ENCODE assay signal across 21 mouse cellular contexts in genomic region chr1:66135324-66135723, GRCm38 (mm10). TPM values are rescaled to one million over a fixed set of nuclear protein-coding genes. Genes with fewer than 3 reads are reported as not detected.
DNase-seq lines count a peak whose midpoint lies in the region; ATAC-seq and TF ChIP-seq lines count a peak whose summit lies in the region.
"Had no signal": no experiment of that assay in that cellular context is flagged by ENCODE, and none has a peak within 500 bp of the region (broad histone marks: within the 10 kb centered on the region; RNA-seq: fewer than 3 reads in every experiment).

No protein-coding gene starts in this region.

- H3K27ac ChIP-seq in CH12.LX (ENCODE audit: insufficient read depth, low read depth) (no peak overlapping the region), ES-E14 (ENCODE audit: insufficient read depth, low read depth, low read length, poor library complexity, severe bottlenecking) (no peak overlapping the region)
- no peak overlapping the region for H3K27ac ChIP-seq in intestine, postnatal 0 days (ENCODE audit: low read depth, low read length)

- TF ChIP-seq RAD21 in CH12.LX (IDR thresholded peaks at IDR 0.05; ENCODE audit: low read depth, low read length) = no peak

- no peak for TF ChIP-seq POLR2A in CH12.LX (IDR thresholded peaks at IDR 0.05; ENCODE audit: low read depth, low read length)

- H3K79me2 ChIP-seq in CH12.LX (replicated peaks; ENCODE audit: control insufficient read depth, extremely low read depth, insufficient read depth, poor library complexity, severe bottlenecking) = no peaks in the 10 kb centered on the region

- in situ Hi-C loops in CH12.LX (cut with MboI; ENCODE audit: low pct_ligation_motif_present, low pct_unique_long_range_greater_than_20kb, low sequenced_read_pairs) = no loop called here
- in situ Hi-C loops in ES-E14 (cut with MboI; ENCODE audit: low sequenced_read_pairs in 2 of 2, unreplicated experiment in 2 of 2) = no loop called here

- no peaks in the 10 kb centered on the region for H3K27me3 ChIP-seq in CH12.LX (replicated peaks)
- H3K27me3 ChIP-seq in intestine, postnatal 0 days (replicated peaks; ENCODE audit: control insufficient read depth, insufficient read depth, low read length) = no peaks in the 10 kb centered on the region
- H3K27me3 ChIP-seq: Patski had no signal

- H3K4me2 ChIP-seq in CH12.LX (ENCODE audit: insufficient read depth, low read depth, poor library complexity, severe bottlenecking) = no peak overlapping the region
- H3K4me2 ChIP-seq in intestine, postnatal 0 days (replicated peaks; ENCODE audit: low read depth) = no peak overlapping the region

- H3K36me3 ChIP-seq in CH12.LX (replicated peaks in 1 of 2; ENCODE audit: control insufficient read depth in 1 of 2, insufficient read depth in 1 of 2, low read length in 1 of 2) (no peaks in the 10 kb centered on the region), ES-E14 (ENCODE audit: control insufficient read depth, insufficient read depth, low read length, poor library complexity, severe bottlenecking) (no peaks in the 10 kb centered on the region)
- no peaks in the 10 kb centered on the region for H3K36me3 ChIP-seq in intestine, postnatal 0 days (ENCODE audit: control insufficient read depth, insufficient read depth)
- H3K36me3 ChIP-seq: G1E had no signal

- no peak overlapping the region for H3K9ac ChIP-seq in CH12.LX (ENCODE audit: insufficient read depth, low read depth)
- H3K9ac ChIP-seq in ES-E14 (ENCODE audit: insufficient read depth, low read depth, low read length, poor library complexity, severe bottlenecking) = no peak overlapping the region
- no peak overlapping the region for H3K9ac ChIP-seq in intestine, postnatal 0 days (ENCODE audit: low read depth, low read length)

- no peaks in the 10 kb centered on the region for H3K4me1 ChIP-seq in CH12.LX (ENCODE audit: control insufficient read depth in 1 of 2, insufficient read depth in 2 of 2)
- H3K4me1 ChIP-seq in ES-E14 (ENCODE audit: control insufficient read depth in 2 of 2, insufficient read depth in 2 of 2, low read length in 2 of 2, poor library complexity in 1 of 2) = no peaks in the 10 kb centered on the region
- H3K4me1 ChIP-seq in intestine, postnatal 0 days (replicated peaks; ENCODE audit: control insufficient read depth, insufficient read depth, low read length) = no peaks in the 10 kb centered on the region

- ATAC-seq in intestine, postnatal 0 days = no peak
- ATAC-seq: activated CD4-positive, CD25-positive, alpha-beta regulatory T cell, adult 4 months; CD4-positive, CD25-positive, alpha-beta regulatory T cell, adult 4 months; Patski had no signal

- dilution Hi-C loops in CH12.LX (cut with MboI; ENCODE audit: extremely low pct_ligation_motif_present, extremely low pct_unique_long_range_greater_than_20kb, low sequenced_read_pairs) = no loop called here

- TF ChIP-seq EP300 in CH12.LX (IDR thresholded peaks at IDR 0.05; ENCODE audit: low read length) = no peak

- H3K4me3 ChIP-seq in CH12.LX (replicated peaks in 1 of 3; ENCODE audit: low read depth in 2 of 3, low read length in 2 of 3, poor library complexity in 1 of 3) (no peak overlapping the region), ES-E14 (ENCODE audit: insufficient read depth in 1 of 2, low read depth in 1 of 2, low read length in 2 of 2, poor library complexity in 1 of 2, severe bottlenecking in 1 of 2) (no peak overlapping the region)
- no peak overlapping the region for H3K4me3 ChIP-seq in intestine, postnatal 0 days (ENCODE audit: low read depth, low read length)

- no peaks in the 10 kb centered on the region for H3K9me3 ChIP-seq in CH12.LX (replicated peaks; ENCODE audit: low read length)
- H3K9me3 ChIP-seq in ES-E14 (ENCODE audit: control insufficient read depth, insufficient read depth, low read depth, low read length) = no peaks in the 10 kb centered on the region
- no peaks in the 10 kb centered on the region for H3K9me3 ChIP-seq in intestine, postnatal 0 days (ENCODE audit: control insufficient read depth)
- H3K9me3 ChIP-seq: G1E had no signal

- no peak for DNase-seq in CH12.LX (ENCODE audit: extremely low read depth)
- no peak for DNase-seq in ES-E14 (ENCODE audit: low read depth, low spot score)
- DNase-seq in lung, postnatal 10 days = no peak
- DNase-seq: adrenal gland, adult 2 months; adrenal gland, adult 8-10 months; adrenal gland, postnatal 10 days; adrenal gland, postnatal 14 days; adrenal gland, postnatal 25 days; adrenal gland, postnatal 36 days; B cell, adult 2 months; cerebellum, adult 11 months; cerebellum, adult 11-12 months; cerebellum, adult 18-20 months; cerebellum, adult 2 months; cerebellum, adult 8-10 months had no signal

- no peak for TF ChIP-seq CTCF in CH12.LX (conservative IDR thresholded peaks at IDR 0.05 in 1 of 2, IDR thresholded peaks at IDR 0.05 in 1 of 2; ENCODE audit: low read depth in 2 of 2, low read length in 2 of 2)
- TF ChIP-seq CTCF in intestine, postnatal 0 days (IDR thresholded peaks at IDR 0.05; ENCODE audit: low read depth) = no peak

TF ChIP-seq in CH12.LX, 34 proteins besides CTCF, POLR2A, EP300 and RAD21:
- TF ChIP-seq CHD2 (IDR thresholded peaks at IDR 0.05; ENCODE audit: low read length) = no peak
- peak; percentile 51; the same call in 1 of the 2 replicates for TF ChIP-seq MAFK (IDR thresholded peaks at IDR 0.05; ENCODE audit: insufficient replicate concordance, low read length)

TF ChIP-seq in ES-E14, 5 proteins besides CTCF, POLR2A, EP300 and RAD21:
- TF ChIP-seq ZNF384 (IDR thresholded peaks at IDR 0.05; ENCODE audit: low read depth, low read length) = no peak
- no peak for TF ChIP-seq ZC3H11A (IDR thresholded peaks at IDR 0.05; ENCODE audit: borderline replicate concordance, low read depth, low read length)
- TF ChIP-seq MAFK (IDR thresholded peaks at IDR 0.05; ENCODE audit: insufficient read depth, low read depth, low read length) = peak; percentile 71
- no peak for TF ChIP-seq CHD2 (IDR thresholded peaks at IDR 0.05; ENCODE audit: low read depth, low read length)

RNA-seq across cellular contexts. Expression of gene Map2, which starts 39.7 kb away (rescaled TPM):
- total RNA-seq in CH12.LX (2012; rRNA removed) (1.5 and 2.5 TPM in 2 replicates), CH12.LX (2014; rRNA removed) (5.0 and 5.9 TPM in 2 replicates), ES-E14 (2012; rRNA removed) (1.8 and 4.7 TPM in 2 replicates)
- polyA plus RNA-seq in CH12.LX (2012; ENCODE audit: insufficient read length, low read depth) = 5.4 and 6.5 TPM in 2 replicates
- polyA plus RNA-seq in intestine, postnatal 0 days (2015; fragmentation: Nextera tagmentation; extraction: Ambion mirVana) = 2.2 and 3.1 TPM in 2 replicates
- total RNA-seq: MEL had no signal
- polyA plus RNA-seq: G1E had no signal
